Mouse (Mus musculus): ENCODE measurements around the gene Cdc20b. TPM values are rescaled to one million over a fixed set of nuclear protein-coding genes. Genes with fewer than 3 reads are reported as not detected.

The Cdc20b gene
- polyA plus RNA-seq, 1 experiment from 2014 or later, result not detected

DNA sequence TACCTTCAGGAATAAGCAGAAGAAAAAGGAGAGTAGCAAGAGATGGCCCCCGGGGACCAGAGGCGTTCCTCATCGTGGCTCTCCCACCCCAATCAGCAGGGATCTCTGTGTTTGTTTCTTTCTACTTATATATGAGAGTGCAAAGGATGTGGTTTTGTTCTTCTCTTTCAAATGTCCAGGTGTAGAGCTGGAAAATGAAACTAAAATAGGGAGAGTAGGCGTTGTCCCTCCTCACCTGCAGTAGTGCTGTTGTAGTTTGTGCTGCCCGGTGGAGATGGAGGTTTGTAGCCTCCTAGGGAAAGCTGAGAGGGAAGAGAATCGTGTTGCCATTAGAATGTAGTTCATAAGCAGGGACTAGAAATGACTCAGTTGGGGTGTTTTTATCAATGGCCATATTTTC is 66.0 kb downstream of the Cdc20b start, which contains the start of gene Gzma:
Gene Gzma (minus strand): TSS at position 103 of the 400 bp plus-strand sequence.
- Histone ChIP-seq H3K27me3 (ENCODE audit: control insufficient read depth, insufficient read depth, low read depth, low read length) (no peaks in the 10 kb centered on the region), H3K4me2 (ENCODE audit: low read depth, low read length) (no peak within 1 kb of the TSS), H3K9ac (ENCODE audit: low read depth, low read length) (no peak within 1 kb of the TSS), H3K4me3 (ENCODE audit: low read depth, low read length) (no peak within 1 kb of the TSS), H3K4me1 (ENCODE audit: control insufficient read depth, low read depth, low read length) (no peaks in the 10 kb centered on the region), H3K36me3 (ENCODE audit: control insufficient read depth, insufficient read depth) (no peaks in the 10 kb centered on the region), H3K27ac (ENCODE audit: low read length) (no peak within 1 kb of the TSS), H3K9me3 (replicated peaks; ENCODE audit: control insufficient read depth, low read length) (no peaks in the 10 kb centered on the region)
- 63% methylated on average over 6 of the region's 6 CpGs for WGBS (ENCODE audit: insufficient replicate concordance)
- ATAC-seq (ENCODE audit: low read depth), result no peak

GRCm38 (mm10) chr13:113101804-113102203 is 66.9 kb downstream of the Cdc20b start:
- 39% methylated on average over 10 of the region's 10 CpGs for WGBS (ENCODE audit: insufficient replicate concordance)
- no peak for ATAC-seq (ENCODE audit: low read depth)
- H3K4me3 ChIP-seq (ENCODE audit: low read depth, low read length), result no peak overlapping the region

DNA sequence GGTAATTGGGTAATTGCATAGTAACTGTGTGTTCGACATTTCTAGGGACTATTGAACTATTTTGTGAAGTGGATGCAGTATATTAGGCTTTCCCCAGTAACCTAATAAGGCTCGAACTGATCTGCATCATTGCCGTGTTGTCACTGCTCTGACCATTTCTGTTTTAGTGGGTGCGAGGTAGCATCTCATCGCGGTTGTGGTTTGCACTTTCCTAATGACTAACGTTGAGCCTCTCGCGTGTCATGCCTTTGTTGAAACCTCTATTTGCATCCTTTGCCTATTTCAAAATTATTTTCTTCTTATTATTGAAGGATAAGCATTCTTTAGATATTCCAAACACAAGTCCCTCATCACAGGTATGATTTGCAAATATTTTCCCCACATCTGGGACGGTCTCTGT is 69.8 kb downstream of the Cdc20b start:
- no peak overlapping the region for H3K27ac ChIP-seq (ENCODE audit: low read length)
- no peaks in the 10 kb centered on the region for H3K27me3 ChIP-seq (ENCODE audit: control insufficient read depth, insufficient read depth, low read depth, low read length)
- no peaks in the 10 kb centered on the region for H3K9me3 ChIP-seq (replicated peaks; ENCODE audit: control insufficient read depth, low read length)
- no peak overlapping the region for H3K4me2 ChIP-seq (ENCODE audit: low read depth, low read length)
- WGBS (ENCODE audit: insufficient replicate concordance), result 69% methylated on average over 10 of the region's 10 CpGs
- no peak overlapping the region for H3K4me3 ChIP-seq (ENCODE audit: low read depth, low read length)
- H3K36me3 ChIP-seq (ENCODE audit: control insufficient read depth, insufficient read depth), result no peaks in the 10 kb centered on the region
- no peaks in the 10 kb centered on the region for H3K4me1 ChIP-seq (ENCODE audit: control insufficient read depth, low read depth, low read length)
- ATAC-seq (ENCODE audit: low read depth), result no peak
- no peak overlapping the region for H3K9ac ChIP-seq (ENCODE audit: low read depth, low read length)

More at GRCm38 (mm10) chr13:113101804-113102203, 66.9 kb downstream of the Cdc20b start:
- no peak overlapping the region for H3K9ac ChIP-seq (ENCODE audit: low read depth, low read length)
- H3K27ac ChIP-seq (ENCODE audit: low read length), result no peak overlapping the region
- no peaks in the 10 kb centered on the region for H3K9me3 ChIP-seq (replicated peaks; ENCODE audit: control insufficient read depth, low read length)
- no peaks in the 10 kb centered on the region for H3K4me1 ChIP-seq (ENCODE audit: control insufficient read depth, low read depth, low read length)
- no peaks in the 10 kb centered on the region for H3K27me3 ChIP-seq (ENCODE audit: control insufficient read depth, insufficient read depth, low read depth, low read length)
- H3K36me3 ChIP-seq (ENCODE audit: control insufficient read depth, insufficient read depth), result no peaks in the 10 kb centered on the region
- H3K4me2 ChIP-seq (ENCODE audit: low read depth, low read length), result no peak overlapping the region

GRCm38 (mm10) chr13:113118977-113119376 is 84.1 kb downstream of the Cdc20b start:
- no peak overlapping the region for H3K4me2 ChIP-seq (ENCODE audit: low read depth, low read length)
- no peaks in the 10 kb centered on the region for H3K36me3 ChIP-seq (ENCODE audit: control insufficient read depth, insufficient read depth)
- 67% methylated on average over 4 of the region's 4 CpGs for WGBS (ENCODE audit: insufficient replicate concordance)

DNA sequence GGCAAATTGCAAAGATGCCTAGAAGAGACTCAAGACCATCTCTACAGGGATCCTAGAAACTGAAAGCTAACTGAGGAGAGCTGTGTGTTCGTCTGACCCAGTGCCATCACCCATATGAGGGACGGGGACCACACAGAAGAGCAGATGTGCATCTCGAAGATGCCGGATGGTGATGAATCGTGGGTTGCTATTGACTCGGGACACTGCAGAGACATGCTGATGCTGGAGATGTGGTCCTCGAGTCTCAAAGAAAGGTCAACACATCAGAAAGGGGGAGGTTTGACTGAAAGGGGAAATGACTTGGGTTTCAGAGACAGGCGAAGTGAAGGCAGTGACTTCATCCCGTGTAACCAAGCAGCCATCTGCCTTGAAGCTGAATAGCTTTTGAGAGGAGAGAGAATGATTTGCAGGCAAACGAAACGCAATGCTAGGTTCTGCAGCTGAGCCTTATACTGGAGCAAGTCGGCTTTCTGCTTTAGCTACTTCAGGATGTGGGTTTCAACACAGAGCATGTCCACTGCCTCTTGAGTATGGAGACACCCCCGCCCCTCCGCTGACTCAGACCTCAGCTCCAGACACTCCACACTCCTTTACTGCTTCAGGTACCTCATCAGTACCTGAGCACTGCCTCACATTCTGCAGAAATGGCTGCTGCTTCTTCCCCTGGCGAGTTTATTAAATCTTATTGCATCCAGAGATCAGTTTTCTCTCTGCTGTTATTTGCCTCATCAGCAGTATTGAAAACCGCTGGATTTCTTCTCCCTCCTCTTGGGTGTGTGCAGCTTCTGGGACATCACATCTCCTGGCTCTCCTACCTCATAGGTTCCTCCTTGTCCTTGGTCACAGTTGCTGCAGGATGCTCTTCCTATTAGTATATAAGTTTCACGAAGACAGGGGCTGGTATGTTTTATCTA is 85.7 kb downstream of the Cdc20b start:
- no peak overlapping the region for H3K4me3 ChIP-seq (ENCODE audit: low read depth, low read length)
- ATAC-seq (ENCODE audit: low read depth), result no peak
- H3K9me3 ChIP-seq (replicated peaks; ENCODE audit: control insufficient read depth, low read length), result no peaks in the 10 kb centered on the region
- H3K36me3 ChIP-seq (ENCODE audit: control insufficient read depth, insufficient read depth), result no peaks in the 10 kb centered on the region
- no peak overlapping the region for H3K4me2 ChIP-seq (ENCODE audit: low read depth, low read length)
- H3K27me3 ChIP-seq (ENCODE audit: control insufficient read depth, insufficient read depth, low read depth, low read length), result no peaks in the 10 kb centered on the region
- H3K9ac ChIP-seq (ENCODE audit: low read depth, low read length), result no peak overlapping the region
- 64% methylated on average over 17 of the region's 17 CpGs for WGBS (ENCODE audit: insufficient replicate concordance)
- no peak overlapping the region for H3K27ac ChIP-seq (ENCODE audit: low read length)
- no peaks in the 10 kb centered on the region for H3K4me1 ChIP-seq (ENCODE audit: control insufficient read depth, low read depth, low read length)

More at GRCm38 (mm10) chr13:113118977-113119376, 84.1 kb downstream of the Cdc20b start:
- Histone ChIP-seq H3K9me3 (replicated peaks; ENCODE audit: control insufficient read depth, low read length) (no peaks in the 10 kb centered on the region), H3K9ac (ENCODE audit: low read depth, low read length) (no peak overlapping the region), H3K27ac (ENCODE audit: low read length) (no peak overlapping the region), H3K4me1 (ENCODE audit: control insufficient read depth, low read depth, low read length) (no peaks in the 10 kb centered on the region), H3K27me3 (ENCODE audit: control insufficient read depth, insufficient read depth, low read depth, low read length) (no peaks in the 10 kb centered on the region), H3K4me3 (ENCODE audit: low read depth, low read length) (no peak overlapping the region)
- ATAC-seq (ENCODE audit: low read depth), result no peak

GRCm38 (mm10) chr13:113121326-113121725 is 86.4 kb downstream of the Cdc20b start:
- no peak overlapping the region for H3K4me2 ChIP-seq (ENCODE audit: low read depth, low read length)
- no peak for ATAC-seq (ENCODE audit: low read depth)
- no peak overlapping the region for H3K9ac ChIP-seq (ENCODE audit: low read depth, low read length)
- no peaks in the 10 kb centered on the region for H3K27me3 ChIP-seq (ENCODE audit: control insufficient read depth, insufficient read depth, low read depth, low read length)
- WGBS (ENCODE audit: insufficient replicate concordance), result 73% methylated on average over 14 of the region's 14 CpGs
- H3K36me3 ChIP-seq (ENCODE audit: control insufficient read depth, insufficient read depth), result no peaks in the 10 kb centered on the region
- no peak overlapping the region for H3K27ac ChIP-seq (ENCODE audit: low read length)
- H3K9me3 ChIP-seq (replicated peaks; ENCODE audit: control insufficient read depth, low read length), result no peaks in the 10 kb centered on the region
- no peak overlapping the region for H3K4me3 ChIP-seq (ENCODE audit: low read depth, low read length)
- no peaks in the 10 kb centered on the region for H3K4me1 ChIP-seq (ENCODE audit: control insufficient read depth, low read depth, low read length)

GRCm38 (mm10) chr13:113129974-113130373 is 95.1 kb downstream of the Cdc20b start:
- H3K36me3 ChIP-seq (ENCODE audit: control insufficient read depth, insufficient read depth), result no peaks in the 10 kb centered on the region
- H3K9ac ChIP-seq (ENCODE audit: low read depth, low read length), result no peak overlapping the region
- no peak overlapping the region for H3K4me3 ChIP-seq (ENCODE audit: low read depth, low read length)
- no peak overlapping the region for H3K4me2 ChIP-seq (ENCODE audit: low read depth, low read length)
- no peaks in the 10 kb centered on the region for H3K27me3 ChIP-seq (ENCODE audit: control insufficient read depth, insufficient read depth, low read depth, low read length)
- H3K9me3 ChIP-seq (replicated peaks; ENCODE audit: control insufficient read depth, low read length), result no peaks in the 10 kb centered on the region
- ATAC-seq (ENCODE audit: low read depth), result no peak
- 69% methylated on average over 1 of the region's 1 CpGs for WGBS (ENCODE audit: insufficient replicate concordance)
- no peaks in the 10 kb centered on the region for H3K4me1 ChIP-seq (ENCODE audit: control insufficient read depth, low read depth, low read length)
- H3K27ac ChIP-seq (ENCODE audit: low read length), result no peak overlapping the region

- WGBS (ENCODE audit: insufficient replicate concordance), result 76% methylated on average over 1 of the region's 1 CpGs
- H3K36me3 ChIP-seq (ENCODE audit: control insufficient read depth, insufficient read depth), result no peaks in the 10 kb centered on the region
Measured at GRCm38 (mm10) chr13:113139597-113139996, 104.7 kb downstream of the Cdc20b start.

More at GRCm38 (mm10) chr13:113139597-113139996, 104.7 kb downstream of the Cdc20b start:
- no peak overlapping the region for H3K4me2 ChIP-seq (ENCODE audit: low read depth, low read length)
- ATAC-seq (ENCODE audit: low read depth), result no peak
- no peaks in the 10 kb centered on the region for H3K9me3 ChIP-seq (replicated peaks; ENCODE audit: control insufficient read depth, low read length)
- no peak overlapping the region for H3K27ac ChIP-seq (ENCODE audit: low read length)
- no peaks in the 10 kb centered on the region for H3K4me1 ChIP-seq (ENCODE audit: control insufficient read depth, low read depth, low read length)
- no peak overlapping the region for H3K9ac ChIP-seq (ENCODE audit: low read depth, low read length)
- H3K27me3 ChIP-seq (ENCODE audit: control insufficient read depth, insufficient read depth, low read depth, low read length), result no peaks in the 10 kb centered on the region
- H3K4me3 ChIP-seq (ENCODE audit: low read depth, low read length), result no peak overlapping the region

Measured in liver, embryonic 16.5 days (tissue).